Mouse (Mus musculus) 3T3-L1 (cell line): ENCODE measurements around the gene Ppp2r1b.

Source experiments
- DNase-seq: peaks from one replicate; pipeline ENCODE4 v3.0.0-alpha.2; 2015; ENCODE audit warnings: low read depth, low spot score

Gene Ppp2r1b

GRCm38 (mm10) chr9:50836097-50836496, 9.0 kb upstream of the Ppp2r1b start:
- DNase-seq, result no peak

- no peak for DNase-seq
Observed at GRCm38 (mm10) chr9:50841079-50841789, 3.9 kb upstream of the Ppp2r1b start.

- DNase-seq, result no peak
Observed at GRCm38 (mm10) chr9:50845547-50845946, 446 bp downstream of the Ppp2r1b start.

- DNase-seq, result no peak
Observed at GRCm38 (mm10) chr9:50847133-50847532, 2.0 kb downstream of the Ppp2r1b start.

GRCm38 (mm10) chr9:50847606-50848368, 2.7 kb downstream of the Ppp2r1b start:
- DNase-seq, result no peak

GRCm38 (mm10) chr9:50848821-50849220, 3.7 kb downstream of the Ppp2r1b start:
- no peak for DNase-seq

GRCm38 (mm10) chr9:50849249-50849648, 4.1 kb downstream of the Ppp2r1b start:
- DNase-seq, result peak; percentile 95

GRCm38 (mm10) chr9:50849755-50850154, 4.7 kb downstream of the Ppp2r1b start:
- no peak for DNase-seq

- DNase-seq, result peak; percentile 52
Observed at GRCm38 (mm10) chr9:50850271-50850670, 5.2 kb downstream of the Ppp2r1b start.

- peak; percentile 66 for DNase-seq
Observed at GRCm38 (mm10) chr9:50850713-50851112, 5.6 kb downstream of the Ppp2r1b start.

GRCm38 (mm10) chr9:50852634-50853349, 7.7 kb downstream of the Ppp2r1b start:
- DNase-seq, result peak; percentile 36

GRCm38 (mm10) chr9:50854376-50854775, 9.3 kb downstream of the Ppp2r1b start:
- no peak for DNase-seq

- peak; percentile 3 for DNase-seq
Observed at GRCm38 (mm10) chr9:50855133-50855766, 10.1 kb downstream of the Ppp2r1b start.

GRCm38 (mm10) chr9:50855780-50856179, 10.7 kb downstream of the Ppp2r1b start:
- DNase-seq, result no peak

GRCm38 (mm10) chr9:50856341-50857081, 11.4 kb downstream of the Ppp2r1b start:
- peak; percentile 75 for DNase-seq

- peak; percentile 30 for DNase-seq
Observed at GRCm38 (mm10) chr9:50857082-50857641, 12.1 kb downstream of the Ppp2r1b start.

GRCm38 (mm10) chr9:50858681-50859080, 13.6 kb downstream of the Ppp2r1b start:
- no peak for DNase-seq

GRCm38 (mm10) chr9:50861119-50861839, 16.2 kb downstream of the Ppp2r1b start:
- no peak for DNase-seq

GRCm38 (mm10) chr9:50863824-50864223, 18.7 kb downstream of the Ppp2r1b start:
- no peak for DNase-seq

- no peak for DNase-seq
Observed at GRCm38 (mm10) chr9:50864877-50865276, 19.8 kb downstream of the Ppp2r1b start.
